Mouse (Mus musculus) left cerebral cortex, postnatal 10 days (tissue): Measurements from ENCODE around the gene Pdcd6ip. TPM values are rescaled to one million over a fixed set of nuclear protein-coding genes. Genes with fewer than 3 reads are reported as not detected.
"Not testable (repeated sequence)": the region's sequence is repeated elsewhere in the genome, so short reads cannot be mapped to it uniquely, and the experiment has no call there.

Source experiments
- DNase-seq, 2 experiments: peaks; one replicate each; pipeline ENCODE4 v3.0.0; 2021 to 2022; ENCODE audit warnings: low spot score in 2 of 2, mixed read lengths in 1 of 2; ENCODE audit errors: extremely low spot score in 1 of 2
- intact Hi-C: fragments of 180-260 bp; cut with DNase I; formaldehyde crosslinking; loops from one replicate; pipeline ENCODE4 v1.15.1; 2025
- total RNA-seq, 2 experiments: library from RNA; stranded (reverse); gene quantifications; 2 replicates each; pipeline ENCODE4 v1.2.3; 2021

Gene Pdcd6ip
- total RNA-seq = 10 to 100 TPM; 48.8 to 52.5 TPM

DNA sequence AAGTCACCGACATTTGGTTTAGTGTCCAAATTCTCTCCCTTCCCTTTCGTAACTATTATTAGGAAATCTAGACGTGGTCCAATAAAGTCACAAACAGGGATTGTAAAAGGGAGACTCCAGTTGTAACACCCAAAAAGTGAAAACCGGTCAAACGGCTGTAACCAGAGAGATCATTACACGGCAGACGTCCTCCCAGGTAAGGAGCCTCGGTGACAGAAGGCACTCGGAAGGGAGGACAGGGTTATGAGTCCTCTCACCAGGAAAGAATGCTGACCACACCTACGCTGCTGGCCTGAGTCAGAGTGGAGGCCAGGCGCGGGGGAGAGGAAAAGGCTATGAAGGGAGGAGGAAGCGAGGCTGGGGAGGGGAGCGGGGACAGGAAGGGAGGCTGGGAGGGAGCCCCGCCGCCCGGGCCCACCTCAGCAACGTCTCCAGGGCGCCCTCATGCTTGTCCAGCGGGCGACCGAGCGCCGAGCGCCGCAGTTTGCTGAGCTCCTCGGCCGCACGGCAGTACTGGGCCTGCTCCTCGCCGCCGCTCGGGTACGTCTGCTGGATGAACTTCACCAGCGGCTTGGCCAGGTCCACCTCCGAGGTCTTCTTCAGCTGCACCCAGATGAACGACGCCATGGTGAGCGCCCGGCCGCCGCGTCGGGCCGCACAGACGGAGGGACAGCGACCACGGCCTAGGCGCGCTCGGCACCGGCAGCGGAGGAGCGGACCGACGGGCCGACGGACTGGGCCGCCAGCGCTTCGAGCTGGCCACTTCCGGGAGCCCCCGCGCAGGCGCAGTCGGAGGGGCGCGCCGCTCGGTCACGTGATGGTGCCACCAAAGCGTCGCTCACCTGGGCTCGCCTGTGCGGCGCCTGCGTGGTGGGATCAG is at the start of gene Pdcd6ip:
Gene Pdcd6ip, minus strand, starts transcription at position 779 of the 880 bp plus-strand sequence.
- peak; percentile 89 to 96 for DNase-seq
- intact Hi-C loops = no loop called here

DNA sequence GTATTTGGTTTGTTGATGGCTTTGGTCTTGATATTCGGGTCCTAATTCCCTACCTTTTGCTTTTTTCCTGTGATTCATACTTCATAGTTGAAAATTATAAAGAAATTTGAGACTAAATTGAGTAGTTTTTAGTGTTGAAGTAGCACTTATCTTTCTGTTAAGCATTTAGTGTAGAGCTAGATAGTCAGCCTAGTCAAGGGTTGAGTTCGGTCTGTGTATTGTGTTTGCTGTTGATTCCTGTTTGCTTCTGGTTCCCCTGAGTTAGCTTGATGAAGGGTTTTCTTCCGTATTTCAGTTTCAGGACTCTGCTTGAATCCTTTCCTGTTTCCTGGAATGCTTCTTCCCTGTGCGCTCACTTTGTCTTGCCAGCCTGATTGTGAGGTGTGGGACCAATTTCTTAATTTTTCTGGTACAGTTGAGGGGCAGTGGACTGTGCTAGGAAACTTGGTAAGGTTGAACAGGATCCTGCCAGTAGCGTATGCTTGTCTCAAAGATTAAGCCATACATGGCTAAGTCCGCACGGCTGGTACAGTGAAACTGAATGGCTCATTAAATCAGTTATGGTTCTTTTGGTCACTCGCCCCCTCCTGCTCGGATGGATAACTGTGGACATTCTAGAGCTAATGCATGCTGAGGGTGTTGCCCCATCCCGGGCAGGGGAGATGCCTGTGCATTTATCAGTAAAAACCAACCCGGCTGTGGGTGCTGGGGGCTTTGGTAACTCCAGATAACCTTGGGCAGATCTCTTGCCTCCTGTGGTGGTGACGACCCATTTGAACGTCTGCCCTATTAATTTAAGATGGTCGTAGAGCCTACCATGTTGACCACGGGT is 48.0 kb upstream of the Pdcd6ip start:
- intact Hi-C loops = no loop called here

DNA sequence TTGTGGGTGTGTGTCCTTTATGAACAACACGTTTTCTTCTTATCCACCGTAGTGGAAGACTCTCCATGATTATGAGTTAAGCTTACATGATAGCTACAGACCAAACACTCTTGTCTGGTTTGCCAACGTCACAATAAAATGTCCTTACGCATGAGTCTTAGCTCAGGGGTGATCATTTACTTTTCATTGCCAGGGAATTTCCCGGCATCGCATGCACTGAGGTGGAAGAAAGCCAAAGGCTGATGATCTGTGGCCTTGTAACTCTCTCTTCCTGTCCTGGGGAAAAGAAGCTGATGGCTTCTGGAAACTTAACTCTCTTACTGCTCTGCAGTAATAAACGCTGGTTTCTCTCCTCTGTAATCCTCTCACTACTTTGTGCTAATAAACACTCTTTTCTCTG is 41.3 kb upstream of the Pdcd6ip start:
- intact Hi-C loops = no loop called here
- DNase-seq = no peak

More for the DNA sequence above, 48.0 kb upstream of the Pdcd6ip start:
- DNase-seq = no peak

DNA sequence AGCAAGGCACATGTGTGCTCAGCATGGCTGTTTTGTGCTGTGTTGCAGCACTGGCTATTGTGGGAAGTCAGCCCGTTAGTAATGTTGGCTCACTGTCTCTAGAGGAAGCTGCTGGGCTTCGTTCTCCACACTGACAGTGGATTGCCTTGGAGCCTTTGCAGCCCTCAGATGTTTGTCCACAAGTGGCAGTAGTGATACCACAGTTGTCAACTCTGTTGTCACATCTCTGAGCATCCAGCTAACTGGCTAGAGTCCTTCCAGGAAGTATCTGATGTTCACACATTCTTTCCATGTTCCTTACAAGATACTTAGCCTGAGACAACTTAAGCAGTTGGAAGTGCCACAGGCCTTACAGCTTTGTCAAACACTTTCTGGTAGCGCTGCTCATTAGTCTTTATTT is 35.2 kb upstream of the Pdcd6ip start:
- intact Hi-C loops = loop anchor here (5.0 kb wide), 2 partner anchors 49 to 79 kb away; no protein-coding TSS in a partner anchor
- DNase-seq = no peak

DNA sequence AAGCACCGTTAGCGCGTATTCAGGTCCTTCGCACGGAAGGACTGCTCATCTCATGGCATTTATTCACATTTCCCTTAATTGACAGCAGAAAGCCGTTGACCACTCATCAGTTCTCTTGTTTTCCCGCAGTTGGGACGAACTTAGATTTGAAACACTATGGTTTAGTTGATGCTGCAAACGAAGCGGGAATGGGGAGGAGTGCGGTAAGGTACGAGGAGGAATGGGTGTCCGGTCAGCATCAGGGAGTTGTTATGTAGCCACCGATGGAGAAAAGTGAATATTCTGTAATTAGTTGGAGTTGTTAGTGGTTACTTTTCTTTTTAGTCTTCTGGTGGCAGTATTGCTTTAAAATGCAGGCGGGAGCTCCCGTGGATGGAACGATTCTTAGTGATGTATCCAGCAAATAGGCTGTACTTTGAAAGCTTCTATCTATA is 34.3 kb upstream of the Pdcd6ip start:
- intact Hi-C loops = loop anchor here (5.0 kb wide), 2 partner anchors 50 to 80 kb away; no protein-coding TSS in a partner anchor
- peak in 1 of 2 experiments; percentile 28 for DNase-seq

DNA sequence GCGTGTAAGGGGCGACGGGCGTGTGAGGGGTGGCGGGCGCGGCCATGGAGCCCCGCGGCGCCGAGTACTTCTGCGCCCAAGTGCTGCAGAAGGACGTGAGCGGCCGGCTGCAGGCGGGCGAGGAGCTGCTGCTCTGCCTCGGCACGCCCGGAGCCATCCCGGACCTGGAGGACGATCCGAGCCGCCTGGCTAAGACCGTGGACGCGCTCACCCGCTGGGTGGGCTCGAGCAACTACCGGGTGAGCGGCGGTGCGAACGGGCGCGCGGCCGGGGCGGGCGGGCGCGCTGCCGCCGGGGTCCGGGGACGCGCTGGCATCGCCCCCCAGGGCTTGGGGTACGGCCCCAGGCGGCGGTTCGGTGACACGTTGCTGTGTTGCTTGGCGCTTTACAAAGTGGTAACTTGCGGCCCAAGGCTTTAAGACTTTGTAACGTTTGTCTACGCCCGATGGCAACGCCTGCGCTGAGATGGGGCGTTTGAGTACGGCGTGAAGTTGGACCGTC is 33.6 kb upstream of the Pdcd6ip start:
- intact Hi-C loops = loop anchor here (5.0 kb wide), 2 partner anchors 51 to 81 kb away; no protein-coding TSS in a partner anchor
- DNase-seq = peak; percentile 15 to 77

DNA sequence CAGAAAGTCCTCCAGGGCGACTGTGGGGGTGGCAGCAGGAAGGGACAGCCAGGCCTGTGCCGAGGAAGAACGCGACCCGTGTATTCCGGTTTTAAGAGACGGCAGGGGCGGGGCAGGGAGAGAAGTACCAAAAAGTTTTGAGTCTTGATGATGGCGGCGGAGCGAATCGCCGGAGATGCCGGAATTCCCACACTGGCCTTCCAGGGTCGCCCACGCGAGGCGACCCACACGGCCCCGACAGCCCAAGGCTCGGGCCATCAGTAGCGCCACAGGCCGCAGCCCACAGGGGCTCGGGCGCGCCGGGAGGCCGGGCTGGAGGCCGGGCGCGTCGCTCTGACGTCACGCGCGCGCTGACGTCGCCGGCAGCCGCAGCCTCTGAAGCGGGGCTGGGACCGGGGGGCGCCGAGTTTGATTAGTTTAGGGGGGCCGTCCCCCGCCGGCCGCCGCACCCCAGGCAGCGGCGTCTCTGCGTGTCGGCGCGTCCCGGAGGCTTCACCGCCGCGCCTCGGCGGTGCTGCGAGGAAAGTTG is 33.1 kb upstream of the Pdcd6ip start, which contains the start of gene Clasp2:
Gene Clasp2, plus strand, starts transcription at position 366 of the 529 bp plus-strand sequence.
- intact Hi-C loops = loop anchor here (5.0 kb wide), 2 partner anchors 51 to 81 kb away; no protein-coding TSS in a partner anchor
- DNase-seq = peak; percentile 56 to 87

DNA sequence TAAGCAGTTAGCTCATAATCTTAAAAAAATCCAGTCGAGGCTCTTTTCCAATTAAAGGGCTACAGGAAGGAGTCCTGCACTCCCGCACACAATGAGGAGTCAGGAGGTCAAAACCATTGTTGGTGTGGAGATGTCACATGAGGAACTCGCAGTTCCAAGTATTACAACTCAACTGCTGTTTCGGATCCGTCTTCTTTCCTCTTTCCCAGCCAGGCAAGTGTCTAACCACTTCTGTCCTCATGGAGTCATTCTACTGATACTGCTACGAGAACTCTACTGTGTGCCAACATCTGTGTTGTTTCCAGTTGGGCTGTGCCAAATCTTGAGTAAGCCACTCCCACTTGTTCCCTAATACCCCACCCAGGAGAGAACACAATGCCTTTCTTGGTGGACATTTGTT is 30.9 kb upstream of the Pdcd6ip start:
- intact Hi-C loops = no loop called here
- no peak for DNase-seq

DNA sequence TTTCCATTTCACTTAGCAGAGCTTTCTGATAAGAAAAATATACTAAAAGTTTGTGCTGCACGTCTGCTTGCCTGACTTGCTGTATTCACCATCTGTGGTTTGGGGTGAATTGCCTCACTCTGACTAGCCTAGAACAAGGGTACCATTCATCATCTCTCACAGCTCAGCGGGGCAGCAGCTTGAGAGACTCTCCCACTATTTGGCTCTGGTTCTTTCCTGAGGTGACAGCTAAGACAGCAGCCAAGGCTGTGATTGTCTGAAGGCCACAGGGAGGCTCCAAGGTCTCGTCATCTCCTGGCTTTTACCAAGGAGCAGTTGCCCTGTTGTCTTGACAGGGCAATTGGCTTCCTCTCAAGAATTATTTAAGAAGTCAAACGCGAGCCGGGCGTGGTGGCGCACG is 30.0 kb upstream of the Pdcd6ip start:
- intact Hi-C loops = no loop called here
- peak in 1 of 2 experiments; percentile 38 for DNase-seq

DNA sequence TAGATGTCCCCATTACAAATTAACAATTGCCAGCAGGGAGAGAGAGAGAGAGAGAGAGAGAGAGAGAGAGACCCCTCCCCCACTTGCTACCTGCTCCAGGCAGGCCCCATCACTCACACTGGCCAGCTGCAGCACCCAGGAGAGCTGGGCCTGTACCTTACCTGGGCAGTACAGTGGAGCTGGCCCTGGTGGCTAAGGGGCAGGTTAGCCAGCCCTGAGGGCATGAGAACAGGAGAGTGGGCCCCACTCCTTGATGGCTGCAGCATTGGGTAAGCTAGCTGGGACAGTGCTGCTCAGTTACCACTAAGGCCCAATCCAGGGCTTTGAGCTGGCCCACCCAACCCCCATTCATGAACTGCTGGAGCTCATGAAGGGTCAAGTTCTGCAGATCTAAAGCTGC is 27.9 kb upstream of the Pdcd6ip start:
- DNase-seq = no peak
- intact Hi-C loops = no loop called here

DNA sequence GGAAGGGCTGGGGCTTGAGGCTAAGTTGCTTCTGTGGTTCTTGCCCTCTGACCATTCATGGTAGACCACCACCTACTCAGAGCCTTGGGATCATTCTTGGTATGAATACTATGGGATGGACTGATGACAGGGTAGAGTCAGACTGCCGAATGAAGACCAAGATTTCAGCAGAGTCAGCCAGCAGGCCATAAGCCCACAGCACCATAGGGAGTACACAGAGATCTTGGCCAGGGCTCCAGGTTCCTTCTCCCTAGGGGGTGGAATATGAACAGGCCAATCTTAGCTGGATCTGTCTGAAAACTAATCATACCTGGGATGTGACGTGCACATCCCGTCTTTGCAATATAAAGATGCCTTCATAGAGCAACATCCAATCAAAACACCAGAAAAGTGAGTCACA is 23.5 kb upstream of the Pdcd6ip start:
- no peak for DNase-seq
- intact Hi-C loops = no loop called here

DNA sequence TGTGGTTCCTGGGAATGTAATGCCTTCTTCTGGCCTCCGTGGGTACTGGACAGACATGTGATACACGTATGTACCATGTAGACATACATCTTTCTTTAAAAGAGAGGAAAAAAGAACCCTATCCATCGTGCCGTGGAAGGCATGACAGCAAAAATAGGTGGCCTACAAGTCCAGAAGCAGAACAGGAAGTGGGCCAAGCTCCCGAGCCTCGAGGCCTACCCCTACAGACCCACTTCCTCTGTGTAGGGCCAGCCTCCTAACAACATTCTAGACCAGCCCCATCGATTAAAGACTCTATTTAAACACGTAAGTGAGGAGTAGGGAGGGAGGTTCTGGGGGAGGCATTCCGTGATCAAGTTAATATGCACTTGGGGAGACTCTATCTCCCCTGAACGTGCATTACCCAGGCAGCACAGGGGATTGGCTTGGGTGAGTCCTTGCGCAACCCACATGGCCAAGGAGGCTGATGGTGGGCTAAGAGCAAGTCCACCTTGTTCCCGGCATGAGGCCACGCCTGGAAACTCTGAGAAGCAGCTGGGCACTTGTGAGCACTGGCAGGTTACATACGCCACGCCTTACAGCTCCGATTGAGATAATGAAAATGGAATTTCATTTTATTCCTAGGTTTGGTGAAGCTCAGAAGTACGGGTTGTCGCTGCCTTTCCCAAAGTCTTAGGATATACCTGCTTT is 19.1 kb upstream of the Pdcd6ip start:
- intact Hi-C loops = no loop called here
- DNase-seq = no peak

DNA sequence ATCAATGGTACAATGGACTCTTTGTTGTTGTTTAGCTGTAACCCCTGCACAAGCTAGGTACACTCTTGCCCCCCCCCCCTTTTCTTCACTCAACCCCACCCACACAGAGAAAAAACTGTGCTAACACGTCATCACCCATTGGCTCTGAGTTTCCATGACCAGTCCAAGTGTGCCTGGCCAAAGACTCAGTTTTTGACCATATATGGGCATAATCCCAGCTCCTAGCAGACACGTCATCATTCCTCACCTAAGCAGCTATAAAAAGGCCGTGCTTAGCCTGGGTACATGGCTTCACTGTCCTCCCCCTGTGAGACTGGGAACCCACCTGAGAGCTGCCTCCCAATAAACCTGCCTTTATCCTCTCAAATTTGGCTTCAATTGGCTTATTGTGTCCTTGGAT is 18.1 kb upstream of the Pdcd6ip start:
- intact Hi-C loops = no loop called here
- no peak for DNase-seq

DNA sequence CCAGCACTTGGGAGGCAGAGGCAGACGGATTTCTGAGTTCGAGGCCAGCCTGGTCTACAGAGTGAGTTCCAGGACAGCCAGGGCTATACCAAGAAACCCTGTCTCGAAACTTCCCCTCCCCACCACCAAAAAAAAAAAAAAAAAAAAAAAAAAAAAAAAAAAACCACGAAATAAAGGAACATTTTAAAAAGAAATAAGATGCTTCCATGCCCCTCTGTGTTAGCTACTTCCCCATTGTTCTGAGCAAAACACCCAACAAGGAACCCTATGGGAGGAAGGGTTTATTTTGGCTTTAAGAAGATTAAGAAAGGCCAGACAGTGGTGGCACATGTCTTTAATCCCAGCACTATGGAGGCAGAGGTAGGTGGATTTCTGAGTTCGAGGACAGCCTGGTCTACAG is 17.6 kb upstream of the Pdcd6ip start:
- DNase-seq, intact Hi-C loops: not testable (repeated sequence)

DNA sequence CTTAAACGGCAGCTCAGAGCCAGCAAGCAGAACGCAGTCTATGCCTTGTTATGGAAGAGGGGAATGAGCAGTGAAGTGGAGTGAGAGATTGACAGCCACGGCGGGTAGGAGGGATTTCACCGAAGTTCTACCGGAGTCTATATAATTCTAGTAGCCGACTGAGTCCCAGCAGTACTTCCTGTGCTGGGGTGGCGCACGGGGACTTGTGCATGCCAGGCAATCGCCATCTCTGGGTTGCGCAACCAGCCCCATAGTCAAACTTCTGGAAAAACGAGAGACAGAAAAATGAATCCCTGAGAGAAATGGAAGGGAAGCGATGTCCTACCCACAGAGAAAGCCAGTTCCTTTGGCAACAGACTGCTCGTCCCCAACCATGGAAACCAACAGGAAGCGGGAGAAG is 16.6 kb upstream of the Pdcd6ip start:
- intact Hi-C loops = no loop called here
- no peak for DNase-seq

DNA sequence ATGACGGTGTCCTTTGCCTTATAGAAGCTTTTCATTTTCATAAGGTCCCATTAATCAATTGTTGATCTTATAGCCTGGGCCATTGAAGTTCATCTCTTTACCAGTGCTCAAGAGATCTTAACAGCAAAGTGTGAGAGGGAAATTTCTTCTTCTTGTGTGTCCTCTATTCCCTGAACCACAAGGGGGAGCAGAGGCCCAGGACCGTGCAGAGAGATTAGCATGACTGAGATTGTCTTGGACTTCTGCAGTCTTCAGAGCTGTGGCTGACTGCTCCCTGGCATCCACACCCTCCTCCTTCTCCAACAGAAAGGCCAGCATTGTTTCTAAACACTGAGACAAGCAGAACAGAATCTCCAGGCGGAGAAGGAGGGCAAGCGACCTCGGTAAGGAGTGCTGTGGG is 11.0 kb upstream of the Pdcd6ip start:
- intact Hi-C loops = no loop called here
- peak; percentile 36 to 46 for DNase-seq

DNA sequence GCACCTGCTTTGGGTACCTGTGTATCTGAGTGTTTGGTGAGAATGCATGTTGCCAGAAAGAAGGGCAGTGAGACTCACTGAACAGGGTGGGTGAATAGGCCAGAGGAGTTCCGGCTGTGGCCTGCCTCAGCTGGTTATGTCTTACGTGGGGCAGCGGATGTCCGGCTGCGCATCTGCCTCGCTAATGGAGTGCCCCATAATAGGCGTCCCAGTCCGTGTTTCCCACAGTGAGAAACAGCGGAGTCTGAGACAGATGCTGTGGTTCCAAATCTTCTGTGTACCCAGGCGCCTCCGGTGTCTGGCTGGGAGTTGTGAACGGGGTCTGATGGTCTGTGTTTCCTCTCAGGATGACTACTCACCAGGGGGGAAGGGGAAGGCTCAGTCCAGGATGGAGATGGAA is 2.8 kb upstream of the Pdcd6ip start:
- DNase-seq = peak in 1 of 2 experiments; percentile 27
- intact Hi-C loops = no loop called here
